Mouse (Mus musculus) brain, embryonic 14.5 days (tissue): ENCODE results near the gene Tmem53.

ENCODE experiments used
- CTCF ChIP-seq: fragments of 200-500 bp; IDR thresholded peaks from 2 replicates; pipeline ENCODE4 v1.5.1; 2012; ENCODE audit warnings: inconsistent platforms, mild to moderate bottlenecking, moderate library complexity, borderline replicate concordance; ENCODE audit not compliant: insufficient read depth, insufficient read length; ENCODE audit errors: extremely low read depth
- POLR2A ChIP-seq: fragments of 200-500 bp; IDR thresholded peaks from 2 replicates; pipeline ENCODE4 v1.6.1; 2012; ENCODE audit warnings: mild to moderate bottlenecking, inconsistent platforms, borderline replicate concordance; ENCODE audit not compliant: poor library complexity, insufficient read depth, insufficient read length, severe bottlenecking; ENCODE audit errors: extremely low read depth

GRCm38 (mm10) chr4:117217029-117217428 lies 34.7 kb upstream of the Tmem53 start:
- TF ChIP-seq POLR2A (no peak), CTCF (no peak)
